Mouse (Mus musculus) embryonic facial prominence, embryonic 14.5 days (tissue): Measurements from ENCODE around the gene Lsamp. TPM values are rescaled to one million over a fixed set of nuclear protein-coding genes. Genes with fewer than 3 reads are reported as not detected.
A peak's percentile ranks its signal among the peaks of the same experiment; 100 is the strongest.

ENCODE experiments used
- ATAC-seq: fragments of 200-750 bp; cut with Nextera tagmentation; 2 replicates; pipeline ENCODE4 v1.8.0; 2017; ENCODE audit warnings: low read depth, moderate number of reproducible peaks, moderate TSS enrichment
- DNase-seq: peaks from one replicate; pipeline ENCODE4 v3.0.0-alpha.2; 2015; ENCODE audit warnings: low spot score
- H3K27ac ChIP-seq: fragments of 300-500 bp; sonication (generic); replicated peaks from 2 replicates; pipeline ENCODE4 v1.5.1; 2014; ENCODE audit warnings: low read depth, mild to moderate bottlenecking, low read length, moderate library complexity
- H3K27me3 ChIP-seq: fragments of 300-500 bp; sonication (generic); replicated peaks from 2 replicates; pipeline ENCODE4 v1.6.1; 2014; ENCODE audit warnings: low read length; ENCODE audit not compliant: control insufficient read depth, insufficient read depth
- H3K36me3 ChIP-seq: fragments of 300-500 bp; sonication (generic); 2 replicates; pipeline ENCODE4 v1.6.1; 2014; ENCODE audit warnings: low read length, mixed read lengths; ENCODE audit not compliant: control insufficient read depth, insufficient read depth
- H3K4me1 ChIP-seq: fragments of 300-500 bp; sonication (generic); 2 replicates; pipeline ENCODE4 v1.6.1; 2014; ENCODE audit warnings: antibody characterized with exemption, low read length; ENCODE audit not compliant: control insufficient read depth, insufficient read depth
- H3K4me2 ChIP-seq: fragments of 300-500 bp; sonication (generic); 2 replicates; pipeline ENCODE4 v1.6.1; 2014; ENCODE audit warnings: low read depth, mild to moderate bottlenecking, low read length, moderate library complexity, mixed read lengths
- H3K4me3 ChIP-seq: fragments of 300-500 bp; sonication (generic); 2 replicates; pipeline ENCODE4 v1.5.1; 2014; ENCODE audit warnings: low read depth, mild to moderate bottlenecking, low read length
- H3K9ac ChIP-seq: fragments of 300-500 bp; sonication (generic); 2 replicates; pipeline ENCODE4 v1.6.1; 2014; ENCODE audit warnings: low read depth, mild to moderate bottlenecking, low read length, moderate library complexity, mixed read lengths
- H3K9me3 ChIP-seq: fragments of 300-500 bp; sonication (generic); 2 replicates; pipeline ENCODE4 v1.6.1; 2016; ENCODE audit warnings: low read length; ENCODE audit not compliant: control insufficient read depth
- WGBS: fragments of 180-500 bp; shearing (Covaris S2); extraction: QIAGEN DNeasy Blood & Tissue Kit; methylation state at CpG from one replicate; pipeline ENCODE4 v1.1.7; 2014; 5-methylcytosine and 5-hydroxymethylcytosine counted together
- polyA plus RNA-seq: library from polyadenylated mRNA; unstranded; fragments of >200 nt; fragmentation: Nextera tagmentation; extraction: Ambion mirVana; gene quantifications from 2 replicates; pipeline ENCODE4 v1.2.1, GENCODE M21; 2014

Lsamp gene
- polyA plus RNA-seq, 1 experiment from 2014 or later = 8.9 TPM

DNA sequence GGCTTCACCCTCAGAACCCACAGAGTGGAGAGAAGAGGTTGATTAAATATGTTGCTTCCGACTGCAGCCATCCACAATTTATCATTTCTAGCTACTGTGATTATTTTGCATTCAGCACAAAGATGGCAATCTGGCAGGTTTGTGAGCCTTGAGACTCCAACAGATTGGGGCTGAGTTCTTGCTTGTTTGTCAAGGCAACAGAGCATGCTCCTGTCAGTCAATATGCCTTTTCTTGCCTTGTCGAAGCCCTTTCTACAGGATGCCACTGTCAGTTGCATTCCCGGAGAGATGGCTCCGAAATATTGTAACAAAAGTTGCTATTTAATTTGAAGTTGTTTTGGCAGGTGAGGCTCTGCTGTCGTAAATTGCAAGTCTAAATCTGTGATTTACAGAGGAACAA is 643.0 kb downstream of the Lsamp start:
- no peaks in the 10 kb centered on the region for H3K36me3 ChIP-seq
- no peak for DNase-seq
- WGBS = 79% methylated on average over 5 of the region's 5 CpGs
- no peak for ATAC-seq
- H3K4me3 ChIP-seq = no peak overlapping the region
- H3K9me3 ChIP-seq = no peaks in the 10 kb centered on the region
- H3K27ac ChIP-seq = no peak overlapping the region
- no peaks in the 10 kb centered on the region for H3K4me1 ChIP-seq
- no peak overlapping the region for H3K9ac ChIP-seq
- no peaks in the 10 kb centered on the region for H3K27me3 ChIP-seq
- no peak overlapping the region for H3K4me2 ChIP-seq

- peak; percentile 89 for ATAC-seq
- WGBS = 77% methylated on average over 3 of the region's 3 CpGs
- Histone ChIP-seq H3K4me3 (no peak overlapping the region), H3K27ac (no peak overlapping the region), H3K36me3 (no peaks in the 10 kb centered on the region), H3K27me3 (no peaks in the 10 kb centered on the region), H3K4me1 (no peaks in the 10 kb centered on the region), H3K9me3 (no peaks in the 10 kb centered on the region), H3K4me2 (no peak overlapping the region), H3K9ac (no peak overlapping the region)
- peak; percentile 43 for DNase-seq
These were observed 655.6 kb downstream of the Lsamp start for GRCm38 (mm10) chr16:40639621-40640371.

- 87% methylated on average over 5 of the region's 5 CpGs for WGBS
- no peak for ATAC-seq
- no peaks in the 10 kb centered on the region for H3K9me3 ChIP-seq
These were observed 668.6 kb downstream of the Lsamp start for GRCm38 (mm10) chr16:40652800-40653199.

DNA sequence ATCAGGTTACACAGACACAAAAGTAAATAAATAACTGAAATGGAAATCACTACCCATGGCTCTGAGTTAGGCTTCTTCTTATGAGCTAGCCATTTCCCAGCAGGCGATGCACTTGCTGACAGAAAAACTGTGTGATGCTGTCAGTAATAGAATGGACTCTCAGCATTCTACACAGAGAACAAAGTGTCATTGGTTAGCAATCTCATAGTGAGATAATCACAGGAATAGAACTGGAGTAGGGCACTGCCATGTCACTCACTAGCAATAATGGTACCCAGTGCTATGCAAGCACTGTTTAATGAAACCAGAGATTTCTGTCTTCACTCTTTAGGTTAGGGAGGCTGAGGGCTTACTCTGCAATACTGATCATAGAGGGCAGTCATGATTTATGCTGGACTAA is 669.3 kb downstream of the Lsamp start:
- Histone ChIP-seq H3K4me2 (no peak overlapping the region), H3K27me3 (no peaks in the 10 kb centered on the region), H3K4me3 (no peak overlapping the region), H3K4me1 (no peaks in the 10 kb centered on the region), H3K27ac (no peak overlapping the region), H3K9me3 (no peaks in the 10 kb centered on the region), H3K36me3 (no peaks in the 10 kb centered on the region), H3K9ac (no peak overlapping the region)
- no peak for ATAC-seq
- no peak for DNase-seq
- WGBS = 68% methylated on average over 1 of the region's 1 CpGs

More at GRCm38 (mm10) chr16:40652800-40653199, 668.6 kb downstream of the Lsamp start:
- Histone ChIP-seq H3K4me2 (no peak overlapping the region), H3K36me3 (no peaks in the 10 kb centered on the region), H3K9ac (no peak overlapping the region), H3K4me3 (no peak overlapping the region), H3K27me3 (no peaks in the 10 kb centered on the region), H3K27ac (no peak overlapping the region), H3K4me1 (no peaks in the 10 kb centered on the region)
- peak; percentile 6 for DNase-seq

GRCm38 (mm10) chr16:40656347-40656746 is 672.2 kb downstream of the Lsamp start:
- Histone ChIP-seq H3K27me3 (no peaks in the 10 kb centered on the region), H3K4me2 (no peak overlapping the region), H3K9ac (no peak overlapping the region), H3K36me3 (no peaks in the 10 kb centered on the region), H3K4me1 (no peaks in the 10 kb centered on the region), H3K9me3 (no peaks in the 10 kb centered on the region), H3K4me3 (no peak overlapping the region), H3K27ac (no peak overlapping the region)
- WGBS = 71% methylated on average over 5 of the region's 5 CpGs
- DNase-seq (no peak), ATAC-seq (no peak)

DNA sequence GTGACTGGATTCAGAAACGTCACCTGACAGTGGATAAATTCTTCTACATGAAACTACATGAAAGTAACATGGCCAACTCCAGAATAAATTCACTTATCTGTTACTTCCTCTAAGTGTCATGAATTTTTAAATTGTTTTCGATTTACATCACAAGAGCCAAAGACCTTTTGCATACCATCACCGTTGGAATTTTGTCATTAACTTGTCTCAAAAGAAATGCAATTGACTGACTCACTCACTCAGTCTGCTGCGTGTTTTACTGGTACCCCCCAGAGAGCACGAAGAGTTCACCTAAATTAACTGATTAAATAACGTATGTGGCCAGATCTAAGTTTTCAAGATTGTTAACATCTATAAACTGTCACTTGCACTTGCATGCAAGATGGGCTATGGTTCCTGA is 672.7 kb downstream of the Lsamp start:
- Histone ChIP-seq H3K27ac (no peak overlapping the region), H3K36me3 (no peaks in the 10 kb centered on the region), H3K27me3 (no peaks in the 10 kb centered on the region), H3K9me3 (no peaks in the 10 kb centered on the region), H3K4me1 (no peaks in the 10 kb centered on the region), H3K9ac (no peak overlapping the region), H3K4me2 (no peak overlapping the region), H3K4me3 (no peak overlapping the region)
- ATAC-seq (no peak), DNase-seq (no peak)
- 40% methylated on average over 6 of the region's 6 CpGs for WGBS

DNA sequence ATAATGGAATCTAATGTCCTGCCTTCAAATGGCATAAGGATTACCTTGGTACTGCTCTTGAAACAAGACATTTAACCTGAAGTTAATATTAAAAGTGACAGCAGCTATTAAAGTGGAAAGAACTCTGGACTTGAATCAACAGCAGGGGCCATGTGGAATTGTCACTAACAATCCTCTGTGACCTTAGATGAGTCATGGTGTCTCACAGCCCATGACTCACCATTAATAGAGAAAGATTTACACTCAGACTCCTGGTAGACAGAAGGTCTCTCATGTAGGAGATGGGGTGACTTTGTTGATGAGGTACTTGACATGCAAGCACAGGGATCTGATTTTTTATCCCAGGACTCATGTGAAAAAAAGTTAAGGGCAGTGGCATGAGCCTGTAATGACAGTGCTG is 701.4 kb downstream of the Lsamp start:
- no peak overlapping the region for H3K4me2 ChIP-seq
- no peaks in the 10 kb centered on the region for H3K27me3 ChIP-seq
- ATAC-seq = no peak
- no peak overlapping the region for H3K4me3 ChIP-seq
- no peaks in the 10 kb centered on the region for H3K9me3 ChIP-seq
- no peaks in the 10 kb centered on the region for H3K4me1 ChIP-seq
- H3K27ac ChIP-seq = no peak overlapping the region
- H3K36me3 ChIP-seq = no peaks in the 10 kb centered on the region
- DNase-seq = no peak
- H3K9ac ChIP-seq = no peak overlapping the region

DNA sequence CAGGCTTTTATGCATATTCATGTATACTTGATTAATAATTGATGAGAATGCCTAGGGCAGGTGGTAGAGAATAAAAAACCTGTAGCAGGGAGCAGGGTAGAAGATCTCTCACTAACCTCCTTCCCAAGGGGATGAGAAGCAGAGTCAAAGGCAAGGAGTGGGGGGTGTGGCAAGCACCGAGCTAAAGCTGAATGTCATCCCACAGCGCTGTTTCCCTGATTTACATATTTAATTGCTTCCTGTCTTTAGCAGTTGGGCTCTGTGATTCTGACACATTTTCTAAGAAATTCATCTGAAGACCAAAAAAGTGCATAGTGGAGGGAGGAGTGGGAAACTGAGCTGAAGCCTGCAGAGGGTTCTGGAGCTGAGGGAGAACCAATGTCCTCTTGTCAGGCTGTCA is 708.1 kb downstream of the Lsamp start:
- Histone ChIP-seq H3K9ac (no peak overlapping the region), H3K36me3 (no peaks in the 10 kb centered on the region), H3K4me1 (no peaks in the 10 kb centered on the region), H3K4me3 (no peak overlapping the region), H3K4me2 (no peak overlapping the region), H3K27me3 (no peaks in the 10 kb centered on the region), H3K27ac (no peak overlapping the region), H3K9me3 (no peaks in the 10 kb centered on the region)
- DNase-seq = no peak
- no peak for ATAC-seq
- 19% methylated on average over 2 of the region's 2 CpGs for WGBS

DNA sequence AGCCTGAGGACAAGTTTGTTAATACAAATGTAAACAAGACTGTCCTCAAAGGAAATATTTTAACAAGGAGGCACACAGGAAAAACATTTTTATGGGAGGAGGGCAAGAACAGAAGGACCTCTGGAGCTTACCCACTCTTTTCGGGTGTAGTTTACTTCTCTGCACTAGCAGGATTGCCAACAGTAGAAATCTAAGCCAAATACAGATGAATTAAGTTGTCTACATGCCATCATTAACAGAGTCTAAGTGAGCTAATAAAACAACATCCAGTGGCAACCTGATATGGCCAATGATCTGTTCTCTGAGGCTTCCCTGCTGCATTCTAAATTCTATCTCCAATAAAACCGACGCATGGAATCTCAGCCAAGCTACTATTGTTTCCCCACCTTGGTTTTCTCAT is 713.1 kb downstream of the Lsamp start:
- Histone ChIP-seq H3K9ac (no peak overlapping the region), H3K9me3 (no peaks in the 10 kb centered on the region), H3K27me3 (no peaks in the 10 kb centered on the region), H3K4me1 (no peaks in the 10 kb centered on the region), H3K36me3 (no peaks in the 10 kb centered on the region), H3K27ac (no peak overlapping the region), H3K4me3 (no peak overlapping the region), H3K4me2 (no peak overlapping the region)
- ATAC-seq (no peak), DNase-seq (no peak)
- 85% methylated on average over 3 of the region's 3 CpGs for WGBS
